Mouse (Mus musculus): ENCODE results near the gene Arhgap15. TPM values are rescaled to one million over a fixed set of nuclear protein-coding genes. Genes with fewer than 3 reads are reported as not detected.

Gene Arhgap15
- polyA plus RNA-seq, 1 experiment, result 42.7 TPM

DNA sequence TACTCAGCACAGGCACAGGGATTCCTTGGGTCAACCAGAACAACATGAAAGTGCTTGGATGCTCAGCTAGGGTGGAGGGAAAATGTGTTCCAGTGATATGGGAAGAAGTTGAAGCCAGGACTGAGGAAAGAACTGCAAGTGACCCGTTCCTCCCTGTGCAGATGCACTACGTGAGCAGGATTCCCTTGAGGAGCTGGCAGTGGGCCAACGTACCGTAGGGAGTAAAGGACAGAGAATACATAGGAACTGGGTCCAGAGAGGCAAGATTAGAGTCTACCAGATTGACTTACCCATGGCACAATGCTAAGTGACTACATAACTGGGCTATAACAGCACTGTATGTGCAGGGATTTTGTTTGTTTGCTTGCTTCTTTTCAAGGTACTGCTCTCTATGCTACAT, 220.0 kb downstream of the Arhgap15 start:
- no peak overlapping the region for H3K4me3 ChIP-seq (ENCODE audit: insufficient read depth, low read length)

DNA sequence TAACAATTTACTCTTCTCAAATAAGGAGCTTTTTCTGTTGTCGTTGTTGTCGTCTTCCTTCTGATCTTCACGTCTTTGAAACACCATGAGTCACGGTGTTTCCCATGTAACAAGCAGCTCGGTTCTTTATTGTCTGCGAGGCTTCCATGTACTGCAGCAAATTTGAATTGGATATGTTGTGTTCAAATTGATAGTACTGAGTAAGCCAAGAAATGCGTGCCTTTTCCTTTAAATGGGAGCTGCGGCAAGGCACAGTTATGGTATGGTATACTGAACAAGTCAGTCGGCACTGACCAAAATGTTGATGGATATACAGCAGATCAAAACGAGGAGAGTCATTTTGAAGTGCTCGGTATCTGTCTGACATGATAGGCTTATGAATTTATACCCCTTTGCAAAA, 229.1 kb downstream of the Arhgap15 start:
- Histone ChIP-seq H3K27ac (ENCODE audit: insufficient read depth, low read depth, low read length) (no peak overlapping the region), H3K4me1 (ENCODE audit: control insufficient read depth, insufficient read depth, low read length) (no peaks in the 10 kb centered on the region)

More for the DNA sequence above, 220.0 kb downstream of the Arhgap15 start:
- Histone ChIP-seq H3K27ac (ENCODE audit: insufficient read depth, low read depth, low read length) (no peak overlapping the region), H3K4me1 (ENCODE audit: control insufficient read depth, insufficient read depth, low read length) (no peaks in the 10 kb centered on the region)
- TF ChIP-seq POLR2A (IDR thresholded peaks at IDR 0.05; ENCODE audit: borderline replicate concordance, low read depth, low read length) (no peak), CTCF (IDR thresholded peaks at IDR 0.05; ENCODE audit: low read depth, low read length) (no peak)

DNA sequence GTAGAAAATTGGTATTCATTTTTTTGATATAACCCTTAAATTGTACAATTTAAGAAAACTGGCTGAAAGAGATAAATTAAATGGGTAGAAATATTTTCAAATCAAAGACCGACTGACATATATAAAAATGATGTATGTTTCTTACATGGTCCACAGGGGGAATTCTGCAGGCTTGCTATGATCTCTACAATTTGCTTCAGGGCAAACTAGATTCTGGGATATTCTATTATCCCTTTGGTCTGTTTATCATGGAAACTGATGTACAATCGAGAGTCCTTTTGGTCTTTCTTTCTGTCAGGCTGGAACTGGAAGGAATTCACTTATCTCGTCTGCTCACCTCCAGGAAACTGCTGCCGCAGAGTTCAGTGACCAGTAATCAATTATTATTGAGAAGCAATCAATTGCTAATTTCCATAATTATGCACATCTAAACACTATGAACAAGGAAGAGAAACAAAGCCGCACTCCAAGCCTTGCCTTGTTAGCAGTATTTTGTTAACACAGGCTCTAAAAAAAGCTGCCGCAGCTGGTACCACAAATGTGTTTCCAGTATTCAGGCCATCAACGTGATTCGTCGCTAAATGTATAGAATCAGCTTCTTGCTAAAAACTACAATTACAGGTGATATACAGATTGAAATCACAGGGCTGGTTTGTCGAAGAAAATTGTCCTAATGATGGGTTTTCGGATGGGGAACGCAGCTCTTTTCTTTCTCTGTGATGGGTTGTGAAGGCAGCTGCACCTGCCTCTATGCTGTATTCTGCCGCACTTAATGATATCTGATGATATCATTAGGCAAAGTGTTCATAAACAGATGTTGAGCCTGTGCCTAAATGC, 229.8 kb downstream of the Arhgap15 start:
- no peak overlapping the region for H3K27ac ChIP-seq (ENCODE audit: insufficient read depth, low read depth, low read length)
- H3K4me1 ChIP-seq (ENCODE audit: control insufficient read depth, insufficient read depth, low read length), result no peaks in the 10 kb centered on the region
- TF ChIP-seq POLR2A (IDR thresholded peaks at IDR 0.05; ENCODE audit: borderline replicate concordance, low read depth, low read length), result no peak
- no peak for TF ChIP-seq CTCF (IDR thresholded peaks at IDR 0.05; ENCODE audit: low read depth, low read length)
- no peak overlapping the region for H3K4me3 ChIP-seq (ENCODE audit: insufficient read depth, low read length)

More for the DNA sequence above, 229.1 kb downstream of the Arhgap15 start:
- no peak for TF ChIP-seq POLR2A (IDR thresholded peaks at IDR 0.05; ENCODE audit: borderline replicate concordance, low read depth, low read length)
- TF ChIP-seq CTCF (IDR thresholded peaks at IDR 0.05; ENCODE audit: low read depth, low read length), result no peak
- H3K4me3 ChIP-seq (ENCODE audit: insufficient read depth, low read length), result no peak overlapping the region

DNA sequence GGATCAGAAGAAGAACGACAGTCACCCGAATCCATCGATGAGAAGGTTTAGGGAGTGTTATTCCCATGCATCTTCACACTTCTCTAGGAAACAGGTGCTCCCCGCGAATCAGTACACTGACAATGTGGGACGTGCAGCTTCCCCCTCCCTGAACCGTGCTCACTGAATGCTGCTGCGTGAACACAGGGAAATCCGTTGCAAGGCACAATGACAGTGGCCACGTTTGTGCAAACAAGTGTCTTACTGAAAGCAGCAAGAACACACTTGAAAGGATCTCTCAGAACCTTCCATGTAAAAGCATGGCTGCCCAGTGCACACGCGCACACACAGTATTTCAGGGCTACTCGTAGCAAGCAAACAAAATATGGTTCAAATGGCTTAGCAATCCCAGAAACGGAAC, 237.4 kb downstream of the Arhgap15 start:
- peaks cover 1% of the 10 kb centered on the region for H3K4me1 ChIP-seq (ENCODE audit: control insufficient read depth, insufficient read depth, low read length)
- H3K4me3 ChIP-seq (ENCODE audit: insufficient read depth, low read length), result no peak overlapping the region
- no peak overlapping the region for H3K27ac ChIP-seq (ENCODE audit: insufficient read depth, low read depth, low read length)
- no peak for TF ChIP-seq POLR2A (IDR thresholded peaks at IDR 0.05; ENCODE audit: borderline replicate concordance, low read depth, low read length)
- no peak for TF ChIP-seq CTCF (IDR thresholded peaks at IDR 0.05; ENCODE audit: low read depth, low read length)

DNA sequence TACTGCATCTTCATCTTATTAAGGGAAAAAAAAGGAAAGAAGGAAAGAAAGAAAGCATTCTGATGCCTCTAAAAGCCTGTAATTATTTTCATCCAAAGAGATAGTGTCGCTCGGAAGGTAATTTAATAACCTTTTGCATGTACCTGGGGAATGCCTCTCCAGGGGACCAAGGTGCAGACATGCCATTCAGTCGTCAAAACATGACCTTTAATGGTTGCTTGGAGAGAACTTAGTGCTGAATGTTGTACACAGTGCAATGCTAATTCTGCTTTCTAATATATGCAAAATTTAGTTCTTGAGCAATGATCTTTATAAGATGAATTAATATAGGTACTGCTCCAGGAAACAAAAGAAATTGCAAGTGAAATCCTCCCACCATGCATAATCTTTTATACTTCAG, 239.3 kb downstream of the Arhgap15 start:
- H3K4me1 ChIP-seq (ENCODE audit: control insufficient read depth, insufficient read depth, low read length), result peaks cover 2% of the 10 kb centered on the region
- TF ChIP-seq CTCF (IDR thresholded peaks at IDR 0.05; ENCODE audit: low read depth, low read length), result no peak
- no peak for TF ChIP-seq POLR2A (IDR thresholded peaks at IDR 0.05; ENCODE audit: borderline replicate concordance, low read depth, low read length)
- H3K27ac ChIP-seq (ENCODE audit: insufficient read depth, low read depth, low read length), result no peak overlapping the region
- no peak overlapping the region for H3K4me3 ChIP-seq (ENCODE audit: insufficient read depth, low read length)

DNA sequence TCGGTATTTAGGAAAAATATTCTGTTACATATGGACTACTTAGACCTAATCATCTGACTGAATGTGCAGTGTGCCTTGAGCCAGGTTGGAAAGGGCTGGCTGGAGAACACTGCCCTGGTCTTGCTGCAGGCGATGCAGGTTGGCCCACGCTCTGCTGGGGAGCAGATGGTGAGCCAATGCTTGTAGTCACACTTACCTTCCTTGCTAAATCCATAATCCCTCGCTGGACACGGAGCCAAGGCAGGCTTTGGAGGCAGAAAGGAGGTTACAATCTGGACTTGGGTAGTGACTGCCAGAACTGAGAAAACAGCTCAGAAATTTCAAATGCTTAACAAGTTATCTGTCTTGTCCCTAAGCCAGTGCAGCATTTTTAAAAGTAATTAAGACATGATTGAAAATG, 241.2 kb downstream of the Arhgap15 start:
- Histone ChIP-seq H3K4me3 (ENCODE audit: insufficient read depth, low read length) (no peak overlapping the region), H3K4me1 (ENCODE audit: control insufficient read depth, insufficient read depth, low read length) (peaks cover 2% of the 10 kb centered on the region), H3K27ac (ENCODE audit: insufficient read depth, low read depth, low read length) (no peak overlapping the region)
- TF ChIP-seq CTCF (IDR thresholded peaks at IDR 0.05; ENCODE audit: low read depth, low read length) (no peak), POLR2A (IDR thresholded peaks at IDR 0.05; ENCODE audit: borderline replicate concordance, low read depth, low read length) (no peak)

DNA sequence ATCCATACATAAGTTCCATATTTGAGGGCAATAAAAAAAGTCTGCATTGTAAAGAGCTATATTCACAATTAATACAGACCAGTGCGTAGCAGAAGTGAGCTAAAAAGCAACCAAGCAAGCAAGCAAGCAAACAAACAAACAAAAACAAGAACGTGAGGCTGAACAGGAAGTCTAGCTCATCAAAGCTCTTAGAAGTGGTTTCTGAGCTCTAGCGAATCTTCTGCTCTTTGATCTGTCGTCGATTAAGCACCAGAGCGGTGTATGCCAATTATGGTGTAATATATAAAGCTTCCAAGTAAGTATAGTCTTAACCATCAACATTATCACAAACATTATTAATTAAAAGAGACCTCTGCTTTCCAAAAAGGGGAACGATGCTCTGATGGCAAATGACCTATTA, 243.9 kb downstream of the Arhgap15 start:
- Histone ChIP-seq H3K4me3 (ENCODE audit: insufficient read depth, low read length) (no peak overlapping the region), H3K27ac (ENCODE audit: insufficient read depth, low read depth, low read length) (no peak overlapping the region), H3K4me1 (ENCODE audit: control insufficient read depth, insufficient read depth, low read length) (peaks cover 2% of the 10 kb centered on the region)
- TF ChIP-seq POLR2A (IDR thresholded peaks at IDR 0.05; ENCODE audit: borderline replicate concordance, low read depth, low read length) (no peak), CTCF (IDR thresholded peaks at IDR 0.05; ENCODE audit: low read depth, low read length) (no peak)

DNA sequence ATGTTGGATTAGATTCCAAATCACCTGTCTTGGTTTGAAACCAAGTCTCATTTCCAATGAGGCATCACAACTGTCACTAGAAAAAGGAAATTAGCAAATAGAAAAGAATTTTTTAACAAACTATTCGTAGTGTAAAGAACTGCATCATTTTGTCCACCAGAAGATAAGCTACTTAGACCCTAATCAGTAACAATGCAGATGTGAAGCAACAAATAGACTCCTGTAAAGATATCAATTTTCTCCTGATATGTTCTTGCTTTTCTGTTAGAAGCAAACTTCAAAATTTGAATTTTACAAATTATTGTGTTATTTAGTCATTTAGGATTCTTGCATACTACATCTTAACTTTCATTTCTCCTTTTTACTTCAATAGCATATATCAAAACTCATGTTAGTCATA, 253.8 kb downstream of the Arhgap15 start:
- H3K4me3 ChIP-seq (ENCODE audit: insufficient read depth, low read length), result no peak overlapping the region
- TF ChIP-seq POLR2A (IDR thresholded peaks at IDR 0.05; ENCODE audit: borderline replicate concordance, low read depth, low read length), result no peak
- TF ChIP-seq CTCF (IDR thresholded peaks at IDR 0.05; ENCODE audit: low read depth, low read length), result no peak
- no peaks in the 10 kb centered on the region for H3K4me1 ChIP-seq (ENCODE audit: control insufficient read depth, insufficient read depth, low read length)
- H3K27ac ChIP-seq (ENCODE audit: insufficient read depth, low read depth, low read length), result no peak overlapping the region

DNA sequence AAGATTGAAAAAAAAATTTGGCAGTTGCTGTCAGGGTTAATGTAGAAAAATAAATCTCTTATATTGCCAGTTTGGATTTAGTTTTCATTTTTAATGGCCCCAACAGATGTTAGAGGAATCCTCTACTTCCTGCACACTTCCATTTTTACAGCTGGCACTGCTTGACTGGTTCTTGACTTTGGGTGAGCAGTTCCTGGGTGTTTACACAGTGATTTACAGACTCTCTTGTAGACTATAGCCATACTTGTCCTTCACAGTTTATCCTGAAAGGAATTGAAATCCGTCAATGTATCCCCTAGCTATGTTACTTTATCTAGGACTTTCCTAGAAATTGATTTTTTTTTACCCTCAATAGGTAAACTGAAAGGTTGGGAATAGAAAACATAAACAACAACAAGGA, 261.6 kb downstream of the Arhgap15 start:
- TF ChIP-seq POLR2A (IDR thresholded peaks at IDR 0.05; ENCODE audit: borderline replicate concordance, low read depth, low read length) (no peak), CTCF (IDR thresholded peaks at IDR 0.05; ENCODE audit: low read depth, low read length) (no peak)
- Histone ChIP-seq H3K4me3 (ENCODE audit: insufficient read depth, low read length) (no peak overlapping the region), H3K27ac (ENCODE audit: insufficient read depth, low read depth, low read length) (no peak overlapping the region), H3K4me1 (ENCODE audit: control insufficient read depth, insufficient read depth, low read length) (no peaks in the 10 kb centered on the region)

DNA sequence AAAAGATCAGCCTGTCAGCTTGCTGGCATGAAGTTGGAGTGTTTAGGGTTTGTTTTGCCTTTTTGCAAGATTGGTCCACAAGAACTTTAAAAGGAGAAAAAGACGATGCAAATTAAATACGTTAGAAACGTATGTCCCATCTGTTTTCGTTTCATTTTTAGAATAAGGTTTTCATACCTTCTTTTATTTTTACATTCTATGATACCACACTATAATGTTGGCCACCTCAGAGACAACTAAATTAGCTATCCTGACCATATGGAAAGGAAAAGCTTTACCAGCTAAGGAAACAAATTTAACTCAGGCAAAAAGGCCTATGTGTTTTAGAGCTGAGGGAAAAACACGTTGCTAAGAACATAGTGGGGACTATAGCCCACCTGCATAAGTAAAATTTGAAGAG, 264.8 kb downstream of the Arhgap15 start:
- Histone ChIP-seq H3K4me3 (ENCODE audit: insufficient read depth, low read length) (no peak overlapping the region), H3K27ac (ENCODE audit: insufficient read depth, low read depth, low read length) (no peak overlapping the region), H3K4me1 (ENCODE audit: control insufficient read depth, insufficient read depth, low read length) (no peaks in the 10 kb centered on the region)
- TF ChIP-seq POLR2A (IDR thresholded peaks at IDR 0.05; ENCODE audit: borderline replicate concordance, low read depth, low read length), result no peak
- no peak for TF ChIP-seq CTCF (IDR thresholded peaks at IDR 0.05; ENCODE audit: low read depth, low read length)

Data from bone marrow macrophage, adult 2 months (primary cell).